Mouse (Mus musculus) stomach, postnatal 0 days (tissue): ENCODE data around the gene Tmem268.

ENCODE experiments used
- CTCF ChIP-seq: IDR thresholded peaks from 2 replicates; pipeline ENCODE4 v1.5.1; 2016; ENCODE audit warnings: antibody characterized with exemption, low read depth, mild to moderate bottlenecking, moderate library complexity
- EP300 ChIP-seq: optimal IDR thresholded peaks from 2 replicates; pipeline ENCODE3; 2016; ENCODE audit warnings: antibody characterized with exemption

GRCm38 (mm10) chr4:63604945-63605344 is 46.4 kb downstream of the Tmem268 start, which contains the start of gene Gm11213:
- TF ChIP-seq CTCF: no peak
- TF ChIP-seq EP300: no peak
